Mouse (Mus musculus): ENCODE data around the gene Krtap28-10. TPM values are rescaled to one million over a fixed set of nuclear protein-coding genes. Genes with fewer than 3 reads are reported as not detected.
"Not testable (repeated sequence)": the region's sequence is repeated elsewhere in the genome, so short reads cannot be mapped to it uniquely, and the experiment has no call there.

The Krtap28-10 gene
- polyA plus RNA-seq, 1 experiment from 2014 or later, result not detected

GRCm38 (mm10) chr1:83031950-83032349, 10.3 kb downstream of the Krtap28-10 start:
- H3K36me3 ChIP-seq (ENCODE audit: control insufficient read depth, insufficient read depth, low read length), result no peaks in the 10 kb centered on the region
- no peaks in the 10 kb centered on the region for H3K4me1 ChIP-seq (ENCODE audit: control insufficient read depth, insufficient read depth, low read length)
- no peak overlapping the region for H3K4me3 ChIP-seq (ENCODE audit: low read depth, low read length)
- ATAC-seq (ENCODE audit: low FRiP score), result no peak
- no peak overlapping the region for H3K9ac ChIP-seq (ENCODE audit: low read length)
- DNase-seq (ENCODE audit: low spot score, missing footprints), result no peak
- 74% methylated on average over 1 of the region's 1 CpGs for WGBS
- no peak overlapping the region for H3K27ac ChIP-seq (ENCODE audit: low read depth, low read length)
- no peaks in the 10 kb centered on the region for H3K9me3 ChIP-seq (ENCODE audit: control insufficient read depth, low read length)
- H3K4me2 ChIP-seq, result no peak overlapping the region
- H3K27me3 ChIP-seq (ENCODE audit: control insufficient read depth, insufficient read depth, low read length), result no peaks in the 10 kb centered on the region

- no peak overlapping the region for H3K4me2 ChIP-seq
- no peak overlapping the region for H3K9ac ChIP-seq (ENCODE audit: low read length)
- WGBS, result 70% methylated on average over 1 of the region's 1 CpGs
- ATAC-seq (ENCODE audit: low FRiP score), result no peak
- H3K9me3 ChIP-seq (ENCODE audit: control insufficient read depth, low read length), result no peaks in the 10 kb centered on the region
- H3K36me3 ChIP-seq (ENCODE audit: control insufficient read depth, insufficient read depth, low read length), result no peaks in the 10 kb centered on the region
- H3K27me3 ChIP-seq (ENCODE audit: control insufficient read depth, insufficient read depth, low read length), result no peaks in the 10 kb centered on the region
- DNase-seq (ENCODE audit: low spot score, missing footprints), result no peak
- H3K27ac ChIP-seq (ENCODE audit: low read depth, low read length), result no peak overlapping the region
- H3K4me3 ChIP-seq (ENCODE audit: low read depth, low read length), result no peak overlapping the region
- H3K4me1 ChIP-seq (ENCODE audit: control insufficient read depth, insufficient read depth, low read length), result no peaks in the 10 kb centered on the region
Measured at GRCm38 (mm10) chr1:83016556-83016955, 25.7 kb downstream of the Krtap28-10 start.

GRCm38 (mm10) chr1:83015329-83015879, 26.9 kb downstream of the Krtap28-10 start:
- 87% methylated on average over 10 of the region's 10 CpGs for WGBS
- no peak overlapping the region for H3K4me2 ChIP-seq
- H3K27ac ChIP-seq (ENCODE audit: low read depth, low read length), result no peak overlapping the region
- no peaks in the 10 kb centered on the region for H3K36me3 ChIP-seq (ENCODE audit: control insufficient read depth, insufficient read depth, low read length)
- no peaks in the 10 kb centered on the region for H3K9me3 ChIP-seq (ENCODE audit: control insufficient read depth, low read length)
- no peaks in the 10 kb centered on the region for H3K27me3 ChIP-seq (ENCODE audit: control insufficient read depth, insufficient read depth, low read length)
- no peaks in the 10 kb centered on the region for H3K4me1 ChIP-seq (ENCODE audit: control insufficient read depth, insufficient read depth, low read length)
- DNase-seq (ENCODE audit: low spot score, missing footprints) (no peak), ATAC-seq (ENCODE audit: low FRiP score) (no peak)
- H3K4me3 ChIP-seq (ENCODE audit: low read depth, low read length), result no peak overlapping the region
- no peak overlapping the region for H3K9ac ChIP-seq (ENCODE audit: low read length)

- Histone ChIP-seq H3K9me3 (ENCODE audit: control insufficient read depth, low read length) (no peaks in the 10 kb centered on the region), H3K27ac (ENCODE audit: low read depth, low read length) (no peak overlapping the region), H3K4me1 (ENCODE audit: control insufficient read depth, insufficient read depth, low read length) (no peaks in the 10 kb centered on the region), H3K36me3 (ENCODE audit: control insufficient read depth, insufficient read depth, low read length) (no peaks in the 10 kb centered on the region), H3K9ac (ENCODE audit: low read length) (no peak overlapping the region), H3K27me3 (ENCODE audit: control insufficient read depth, insufficient read depth, low read length) (no peaks in the 10 kb centered on the region), H3K4me3 (ENCODE audit: low read depth, low read length) (no peak overlapping the region), H3K4me2 (no peak overlapping the region)
- no peak for DNase-seq (ENCODE audit: low spot score, missing footprints)
- ATAC-seq (ENCODE audit: low FRiP score), result no peak
- 86% methylated on average over 3 of the region's 3 CpGs for WGBS
Measured at GRCm38 (mm10) chr1:83014477-83014876, 27.8 kb downstream of the Krtap28-10 start.

DNA sequence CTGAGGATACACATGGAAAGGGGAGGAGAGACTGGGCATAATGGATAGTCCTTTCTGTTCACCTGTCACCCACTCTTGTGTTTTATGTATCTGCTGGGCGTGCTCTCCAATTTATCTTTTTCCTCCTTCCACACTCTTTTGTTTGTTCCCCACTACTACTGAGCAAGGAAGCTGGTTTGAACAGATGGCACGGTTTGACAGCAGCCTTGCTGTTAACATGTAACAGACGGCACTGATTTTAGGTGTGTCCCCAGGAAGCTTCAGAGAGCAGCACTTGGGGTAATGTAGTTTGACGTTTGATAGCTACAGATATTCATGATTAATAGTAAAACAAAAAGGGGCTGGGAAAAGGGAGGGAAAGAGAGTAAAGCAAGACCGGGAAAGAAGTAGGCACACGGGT, 34.8 kb downstream of the Krtap28-10 start:
- no peak overlapping the region for H3K4me3 ChIP-seq (ENCODE audit: low read depth, low read length)
- DNase-seq (ENCODE audit: low spot score, missing footprints) (no peak), ATAC-seq (ENCODE audit: low FRiP score) (no peak)
- H3K4me1 ChIP-seq (ENCODE audit: control insufficient read depth, insufficient read depth, low read length), result no peaks in the 10 kb centered on the region
- H3K27ac ChIP-seq (ENCODE audit: low read depth, low read length), result no peak overlapping the region
- no peak overlapping the region for H3K4me2 ChIP-seq
- no peaks in the 10 kb centered on the region for H3K36me3 ChIP-seq (ENCODE audit: control insufficient read depth, insufficient read depth, low read length)
- WGBS, result 89% methylated on average over 6 of the region's 6 CpGs
- H3K9me3 ChIP-seq (ENCODE audit: control insufficient read depth, low read length), result no peaks in the 10 kb centered on the region
- H3K27me3 ChIP-seq (ENCODE audit: control insufficient read depth, insufficient read depth, low read length), result no peaks in the 10 kb centered on the region
- no peak overlapping the region for H3K9ac ChIP-seq (ENCODE audit: low read length)

DNA sequence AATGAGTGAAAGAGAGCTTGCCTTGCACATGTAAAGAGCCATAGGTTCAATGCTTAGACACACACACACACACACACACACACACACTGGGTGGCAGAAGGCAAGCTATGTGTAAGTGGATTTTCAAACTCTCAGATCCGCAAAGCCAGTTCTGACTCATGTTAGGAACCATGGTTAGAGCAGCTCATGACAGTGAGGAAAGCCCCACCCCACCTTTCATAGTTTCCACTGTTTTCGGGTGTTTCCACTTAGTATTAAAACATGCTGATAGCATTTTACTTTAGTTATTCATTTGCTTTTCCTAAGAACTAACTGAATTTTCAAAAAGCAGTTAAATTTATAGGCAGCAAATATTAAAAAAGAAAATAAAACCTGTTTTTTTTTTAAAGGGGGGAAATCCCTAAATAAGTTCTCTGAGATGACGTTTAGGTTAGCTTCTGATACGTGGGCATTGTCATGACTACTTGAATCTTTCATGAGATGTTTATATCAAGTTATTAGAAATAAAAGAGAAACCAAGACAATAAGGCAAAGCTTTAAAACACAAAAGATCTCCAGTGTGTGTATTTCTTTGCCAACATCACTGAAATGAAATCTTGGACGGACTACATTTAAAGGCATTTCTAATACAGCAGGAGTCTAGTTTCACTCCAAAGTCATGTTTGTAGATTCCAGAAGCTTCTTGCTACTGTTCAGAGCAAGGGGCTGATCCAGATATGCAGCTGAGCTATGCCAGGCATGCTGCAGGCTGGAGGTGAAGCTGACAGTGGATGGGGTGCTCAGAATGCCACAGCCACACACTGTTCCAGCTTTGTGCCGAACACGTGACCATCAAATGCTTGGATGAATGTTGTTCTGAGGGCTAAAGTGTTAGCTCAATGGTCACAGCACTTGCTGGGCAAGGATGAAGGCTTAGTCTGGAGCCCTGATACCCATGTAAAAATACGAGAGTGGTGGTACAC, 35.8 kb downstream of the Krtap28-10 start:
- Histone ChIP-seq H3K9ac (ENCODE audit: low read length) (no peak overlapping the region), H3K4me3 (ENCODE audit: low read depth, low read length) (no peak overlapping the region), H3K4me2 (no peak overlapping the region), H3K27me3 (ENCODE audit: control insufficient read depth, insufficient read depth, low read length) (no peaks in the 10 kb centered on the region), H3K9me3 (ENCODE audit: control insufficient read depth, low read length) (no peaks in the 10 kb centered on the region), H3K4me1 (ENCODE audit: control insufficient read depth, insufficient read depth, low read length) (no peaks in the 10 kb centered on the region), H3K27ac (ENCODE audit: low read depth, low read length) (no peak overlapping the region), H3K36me3 (ENCODE audit: control insufficient read depth, insufficient read depth, low read length) (no peaks in the 10 kb centered on the region)
- 86% methylated on average over 8 of the region's 8 CpGs for WGBS
- DNase-seq (ENCODE audit: low spot score, missing footprints) (no peak), ATAC-seq (ENCODE audit: low FRiP score) (no peak)

- H3K27ac ChIP-seq (ENCODE audit: low read depth, low read length); H3K27me3 ChIP-seq (ENCODE audit: control insufficient read depth, insufficient read depth, low read length); H3K4me2 ChIP-seq; H3K9me3 ChIP-seq (ENCODE audit: control insufficient read depth, low read length); H3K9ac ChIP-seq (ENCODE audit: low read length); H3K4me3 ChIP-seq (ENCODE audit: low read depth, low read length); H3K4me1 ChIP-seq (ENCODE audit: control insufficient read depth, insufficient read depth, low read length); H3K36me3 ChIP-seq (ENCODE audit: control insufficient read depth, insufficient read depth, low read length); DNase-seq (ENCODE audit: low spot score, missing footprints); ATAC-seq (ENCODE audit: low FRiP score): not testable (repeated sequence)
- 81% methylated on average over 5 of the region's 9 CpGs for WGBS
Measured at GRCm38 (mm10) chr1:83000306-83000705, 42.0 kb downstream of the Krtap28-10 start, which contains the start of gene Gm47959. Gene Gm47959 (plus strand): TSS chr1:83000548.

GRCm38 (mm10) chr1:82993947-82994346, 48.3 kb downstream of the Krtap28-10 start:
- H3K27ac ChIP-seq (ENCODE audit: low read depth, low read length), result no peak overlapping the region
- H3K4me2 ChIP-seq, result no peak overlapping the region
- H3K36me3 ChIP-seq (ENCODE audit: control insufficient read depth, insufficient read depth, low read length), result no peaks in the 10 kb centered on the region
- no peaks in the 10 kb centered on the region for H3K9me3 ChIP-seq (ENCODE audit: control insufficient read depth, low read length)
- no peak overlapping the region for H3K9ac ChIP-seq (ENCODE audit: low read length)
- ATAC-seq (ENCODE audit: low FRiP score) (no peak), DNase-seq (ENCODE audit: low spot score, missing footprints) (no peak)
- no peaks in the 10 kb centered on the region for H3K27me3 ChIP-seq (ENCODE audit: control insufficient read depth, insufficient read depth, low read length)
- H3K4me1 ChIP-seq (ENCODE audit: control insufficient read depth, insufficient read depth, low read length), result no peaks in the 10 kb centered on the region
- 82% methylated on average over 3 of the region's 3 CpGs for WGBS
- H3K4me3 ChIP-seq (ENCODE audit: low read depth, low read length), result no peak overlapping the region

DNA sequence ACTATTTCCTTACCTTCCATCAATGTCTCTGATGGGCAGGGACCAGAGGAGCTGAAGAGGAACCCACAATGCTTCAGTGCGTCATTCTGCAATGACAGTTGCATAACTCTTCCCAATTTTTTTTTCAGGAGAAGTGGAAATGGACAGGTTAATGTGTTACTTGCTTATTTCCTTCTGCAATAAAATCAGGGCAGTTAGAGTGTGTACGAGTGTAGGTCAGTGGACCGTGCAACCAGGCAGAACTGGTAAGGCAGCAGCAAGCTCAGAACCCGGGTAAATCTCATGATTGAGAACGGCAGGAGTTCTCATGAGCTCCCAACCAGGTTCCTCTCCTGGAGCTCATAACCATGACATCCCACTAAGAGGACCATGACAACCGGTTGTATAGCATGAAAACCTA, 50.2 kb downstream of the Krtap28-10 start:
- H3K36me3 ChIP-seq (ENCODE audit: control insufficient read depth, insufficient read depth, low read length), result no peaks in the 10 kb centered on the region
- no peaks in the 10 kb centered on the region for H3K9me3 ChIP-seq (ENCODE audit: control insufficient read depth, low read length)
- 86% methylated on average over 6 of the region's 6 CpGs for WGBS
- no peak overlapping the region for H3K27ac ChIP-seq (ENCODE audit: low read depth, low read length)
- no peaks in the 10 kb centered on the region for H3K4me1 ChIP-seq (ENCODE audit: control insufficient read depth, insufficient read depth, low read length)
- H3K9ac ChIP-seq (ENCODE audit: low read length), result no peak overlapping the region
- no peak for ATAC-seq (ENCODE audit: low FRiP score)
- H3K27me3 ChIP-seq (ENCODE audit: control insufficient read depth, insufficient read depth, low read length), result no peaks in the 10 kb centered on the region
- no peak overlapping the region for H3K4me3 ChIP-seq (ENCODE audit: low read depth, low read length)
- no peak overlapping the region for H3K4me2 ChIP-seq
- no peak for DNase-seq (ENCODE audit: low spot score, missing footprints)
